Mouse (Mus musculus) CH12.LX (cell line): ENCODE measurements at regions not wholly inside any gene's neighbourhood (a gene's known extent, or its start where the extent isn't known, plus 50 kb on each side); places are given as distances from the start of the nearest gene placed in this dataset.

ENCODE experiments used
- DNase-seq: peaks from one replicate; pipeline ENCODE4 v3.0.0-alpha.2; 2013; ENCODE audit errors: extremely low read depth
- H3K27ac ChIP-seq: 2 replicates; pipeline ENCODE4 v1.5.1; 2012; ENCODE audit warnings: low read depth, mild to moderate bottlenecking, control low read depth, moderate library complexity; ENCODE audit not compliant: insufficient read depth
- H3K27me3 ChIP-seq: replicated peaks from 2 replicates; pipeline ENCODE3; 2012; ENCODE audit warnings: inconsistent platforms
- H3K36me3 ChIP-seq, 2 experiments: replicated peaks in 1 of 2; 2 replicates each; pipeline versions ENCODE3 to v1.6.1; 2012; ENCODE audit warnings: inconsistent platforms in 1 of 2, low read length in 1 of 2, mild to moderate bottlenecking in 1 of 2, mixed read lengths in 1 of 2, moderate library complexity in 1 of 2; ENCODE audit not compliant: control insufficient read depth in 1 of 2, insufficient read depth in 1 of 2
- H3K4me1 ChIP-seq, 2 experiments: 2 replicates each; pipeline ENCODE4 v1.6.1; 2012; ENCODE audit warnings: inconsistent platforms in 1 of 2, moderate library complexity in 1 of 2; ENCODE audit not compliant: insufficient read depth in 2 of 2, control insufficient read depth in 1 of 2
- H3K4me2 ChIP-seq: 2 replicates; pipeline ENCODE4 v1.6.1; 2012; ENCODE audit warnings: low read depth, mild to moderate bottlenecking, control low read depth; ENCODE audit not compliant: poor library complexity, insufficient read depth, severe bottlenecking
- H3K4me3 ChIP-seq, 3 experiments: fragments of 150-350 bp in 1 of 3; sonication (generic) in 1 of 3; replicated peaks in 1 of 3; 2 replicates each; pipeline versions ENCODE3 to v1.5.1; 2011 to 2012; ENCODE audit warnings: low read depth in 2 of 3, low read length in 2 of 3, mild to moderate bottlenecking in 2 of 3, moderate library complexity in 2 of 3, control low read depth in 1 of 3, improper control_type of control experiment in 1 of 3, inconsistent platforms in 1 of 3, mixed read lengths in 1 of 3; ENCODE audit not compliant: poor library complexity in 1 of 3
- H3K79me2 ChIP-seq: replicated peaks from 2 replicates; pipeline ENCODE4 v1.6.1; 2012; ENCODE audit warnings: mild to moderate bottlenecking, moderate library complexity; ENCODE audit not compliant: control insufficient read depth, poor library complexity, insufficient read depth, severe bottlenecking; ENCODE audit errors: extremely low read depth
- H3K9ac ChIP-seq: 2 replicates; pipeline ENCODE4 v1.6.1; 2012; ENCODE audit warnings: low read depth, mild to moderate bottlenecking, control low read depth, moderate library complexity; ENCODE audit not compliant: insufficient read depth
- H3K9me3 ChIP-seq: replicated peaks from 2 replicates; pipeline ENCODE3; 2012; ENCODE audit warnings: low read length, inconsistent platforms, mixed read lengths
- BHLHE40 ChIP-seq: IDR thresholded peaks from 2 replicates; pipeline ENCODE4 v1.6.1; 2011; ENCODE audit warnings: mild to moderate bottlenecking, low read depth, low read length, improper control_type of control experiment
- CHD2 ChIP-seq: IDR thresholded peaks from 2 replicates; pipeline ENCODE4 v1.6.1; 2011; ENCODE audit warnings: low read length, improper control_type of control experiment
- E2F4 ChIP-seq: IDR thresholded peaks from 2 replicates; pipeline ENCODE4 v1.6.1; 2011; ENCODE audit warnings: low read depth, low read length, improper control_type of control experiment; ENCODE audit not compliant: insufficient replicate concordance
- ELF1 ChIP-seq: IDR thresholded peaks from 2 replicates; pipeline ENCODE4 v1.6.1; 2014; ENCODE audit warnings: low read depth, mild to moderate bottlenecking, inconsistent platforms, low read length, improper control_type of control experiment
- ETS1 ChIP-seq: conservative IDR thresholded peaks from 2 replicates; pipeline ENCODE4 v1.6.1; 2012; ENCODE audit warnings: low read depth, mild to moderate bottlenecking, inconsistent platforms, low read length, improper control_type of control experiment, moderate library complexity
- HCFC1 ChIP-seq: IDR thresholded peaks from 2 replicates; pipeline ENCODE4 v1.6.1; 2012; ENCODE audit warnings: low read depth, mild to moderate bottlenecking, inconsistent platforms, low read length, improper control_type of control experiment
- IRF4 ChIP-seq: IDR thresholded peaks from 2 replicates; pipeline ENCODE4 v1.6.1; 2014; ENCODE audit warnings: low read depth, mild to moderate bottlenecking, inconsistent platforms, low read length, improper control_type of control experiment
- JUN ChIP-seq: IDR thresholded peaks from 2 replicates; pipeline ENCODE4 v1.6.1; 2011; ENCODE audit warnings: low read depth, mild to moderate bottlenecking, low read length, improper control_type of control experiment, moderate library complexity; ENCODE audit not compliant: insufficient read depth
- KAT2A ChIP-seq: IDR thresholded peaks from 2 replicates; pipeline ENCODE4 v1.6.1; 2012; ENCODE audit warnings: low read length, improper control_type of control experiment, inconsistent platforms; ENCODE audit not compliant: insufficient replicate concordance
- MAX ChIP-seq: IDR thresholded peaks from 2 replicates; pipeline ENCODE4 v1.6.1; 2011; ENCODE audit warnings: low read length, improper control_type of control experiment
- MEF2A ChIP-seq: IDR thresholded peaks from 2 replicates; pipeline ENCODE4 v1.6.1; 2014; ENCODE audit warnings: low read depth, mild to moderate bottlenecking, inconsistent platforms, low read length, improper control_type of control experiment, borderline replicate concordance
- NRF1 ChIP-seq: IDR thresholded peaks from 2 replicates; pipeline ENCODE4 v1.6.1; 2014; ENCODE audit warnings: low read depth, mild to moderate bottlenecking, inconsistent platforms, low read length, improper control_type of control experiment, moderate library complexity
- POLR2A ChIP-seq: IDR thresholded peaks from 2 replicates; pipeline ENCODE4 v1.6.1; 2011; ENCODE audit warnings: low read depth, mild to moderate bottlenecking, improper control_type of control experiment, low read length
- POLR2AphosphoS2 ChIP-seq: IDR thresholded peaks from 2 replicates; pipeline ENCODE4 v1.6.1; 2011; ENCODE audit warnings: low read depth, low read length, improper control_type of control experiment
- TBP ChIP-seq: conservative IDR thresholded peaks from 2 replicates; pipeline ENCODE4 v1.6.1; 2011; ENCODE audit warnings: low read depth, low read length, improper control_type of control experiment
- UBTF ChIP-seq: IDR thresholded peaks from 2 replicates; pipeline ENCODE4 v1.6.1; 2012; ENCODE audit warnings: low read depth, mild to moderate bottlenecking, inconsistent platforms, low read length, improper control_type of control experiment, moderate library complexity
- USF1 ChIP-seq: IDR thresholded peaks from 2 replicates; pipeline ENCODE4 v1.6.1; 2014; ENCODE audit warnings: low read depth, mild to moderate bottlenecking, inconsistent platforms, low read length, improper control_type of control experiment
- USF2 ChIP-seq: conservative IDR thresholded peaks from 2 replicates; pipeline ENCODE4 v1.6.1; 2011; ENCODE audit warnings: low read depth, low read length, improper control_type of control experiment
- ZC3H11A ChIP-seq: IDR thresholded peaks from 2 replicates; pipeline ENCODE4 v1.6.1; 2012; ENCODE audit warnings: low read depth, mild to moderate bottlenecking, inconsistent platforms, low read length, improper control_type of control experiment
- ZMIZ1 ChIP-seq: IDR thresholded peaks from 2 replicates; pipeline ENCODE4 v1.6.1; 2012; ENCODE audit warnings: low read depth, mild to moderate bottlenecking, inconsistent platforms, low read length, improper control_type of control experiment
- dilution Hi-C: fragments of 300-500 bp; cut with MboI; formaldehyde crosslinking; loops from 2 replicates; pipeline ENCODE4 v1.14.3; 2020; ENCODE audit warnings: low sequenced_read_pairs; ENCODE audit not compliant: extremely low pct_unique_long_range_greater_than_20kb, extremely low pct_ligation_motif_present
- in situ Hi-C: fragments of 300-500 bp; cut with MboI; formaldehyde crosslinking; loops from 3 replicates; pipeline ENCODE4 v1.14.3; 2019; ENCODE audit warnings: low sequenced_read_pairs, low pct_ligation_motif_present, low pct_unique_long_range_greater_than_20kb, mixed read lengths

- TF ChIP-seq BHLHE40 (no peak), E2F4 (no peak), TBP (no peak), KAT2A (no peak), JUN (no peak), UBTF (no peak), ELF1 (no peak), MAX (no peak), IRF4 (no peak), NRF1 (no peak), POLR2AphosphoS2 (no peak), POLR2A (no peak), MEF2A (no peak), USF1 (no peak)
- TF ChIP-seq, all 38 proteins: peak for 0
- H3K4me2 ChIP-seq: no peak overlapping the region
- peaks cover 68% of the 10 kb centered on the region for H3K27me3 ChIP-seq
- in situ Hi-C loops (no loop called here), dilution Hi-C loops (no loop called here)
- H3K4me1 ChIP-seq: no peaks in the 10 kb centered on the region
- H3K79me2 ChIP-seq: no peaks in the 10 kb centered on the region
- no peak overlapping the region for H3K27ac ChIP-seq
- no peaks in the 10 kb centered on the region for H3K36me3 ChIP-seq
- no peak overlapping the region for H3K9ac ChIP-seq
- H3K9me3 ChIP-seq: no peaks in the 10 kb centered on the region
- no peak for DNase-seq
- H3K4me3 ChIP-seq: no peak overlapping the region
Measured at GRCm38 (mm10) chr16:12924668-12925067, 184.8 kb upstream of the Ercc4 start.

- no peaks in the 10 kb centered on the region for H3K4me1 ChIP-seq
- dilution Hi-C loops: no loop called here
- TF ChIP-seq CHD2: no peak
- TF ChIP-seq KAT2A: no peak
- no peak for TF ChIP-seq ZMIZ1
- no peak for TF ChIP-seq USF2
- TF ChIP-seq POLR2A: no peak
- TF ChIP-seq TBP: no peak
- no peak for TF ChIP-seq ETS1
- no peak for TF ChIP-seq HCFC1
- TF ChIP-seq ZC3H11A: no peak
- TF ChIP-seq, all 38 proteins: peak for 0
- in situ Hi-C loops: no loop called here
- H3K9ac ChIP-seq: no peak overlapping the region
- H3K9me3 ChIP-seq: no peaks in the 10 kb centered on the region
- no peaks in the 10 kb centered on the region for H3K36me3 ChIP-seq
- H3K27me3 ChIP-seq: peaks cover 69% of the 10 kb centered on the region
- H3K4me3 ChIP-seq: no peak overlapping the region
- H3K79me2 ChIP-seq: no peaks in the 10 kb centered on the region
- DNase-seq: no peak
- H3K4me2 ChIP-seq: no peak overlapping the region
- H3K27ac ChIP-seq: no peak overlapping the region
Measured at GRCm38 (mm10) chr16:12925931-12926330, 183.6 kb upstream of the Ercc4 start.
